Mouse (Mus musculus) forebrain, embryonic 12.5 days (tissue): ENCODE measurements at regions not wholly inside any gene's neighbourhood (a gene's known extent, or its start where the extent isn't known, plus 50 kb on each side); places are given as distances from the start of the nearest gene placed in this dataset.
"Not testable (repeated sequence)": the region's sequence is repeated elsewhere in the genome, so short reads cannot be mapped to it uniquely, and the experiment has no call there.

Source experiments
- ATAC-seq: fragments of 200-750 bp; cut with Nextera tagmentation; 2 replicates; pipeline ENCODE4 v1.8.0; 2017; ENCODE audit warnings: moderate TSS enrichment; ENCODE audit not compliant: low FRiP score
- H3K27ac ChIP-seq: fragments of 300-500 bp; sonication (generic); 2 replicates; pipeline ENCODE4 v1.5.1; 2016; ENCODE audit warnings: mild to moderate bottlenecking
- H3K27me3 ChIP-seq: fragments of 300-500 bp; sonication (generic); 2 replicates; pipeline ENCODE4 v1.6.1; 2016; ENCODE audit warnings: mild to moderate bottlenecking
- H3K36me3 ChIP-seq: fragments of 300-500 bp; sonication (generic); replicated peaks from 2 replicates; pipeline ENCODE4 v1.6.1; 2016; ENCODE audit warnings: mild to moderate bottlenecking
- H3K4me1 ChIP-seq: fragments of 300-500 bp; sonication (generic); 2 replicates; pipeline ENCODE4 v1.6.1; 2016
- H3K4me2 ChIP-seq: fragments of 300-500 bp; sonication (generic); 2 replicates; pipeline ENCODE4 v1.6.1; 2016; ENCODE audit warnings: mild to moderate bottlenecking, moderate library complexity
- H3K4me3 ChIP-seq: fragments of 300-500 bp; sonication (generic); replicated peaks from 2 replicates; pipeline ENCODE4 v1.5.1; 2016; ENCODE audit warnings: mild to moderate bottlenecking
- H3K9ac ChIP-seq: fragments of 300-500 bp; sonication (generic); 2 replicates; pipeline ENCODE4 v1.6.1; 2016; ENCODE audit warnings: mild to moderate bottlenecking
- H3K9me3 ChIP-seq: fragments of 300-500 bp; sonication (generic); 2 replicates; pipeline ENCODE4 v1.6.1; 2016
- WGBS: fragments of 180-500 bp; shearing (Covaris S2); methylation state at CpG from one replicate; pipeline ENCODE4 v1.1.7; 2016; 5-methylcytosine and 5-hydroxymethylcytosine counted together

- Histone ChIP-seq H3K4me1 (no peaks in the 10 kb centered on the region), H3K36me3 (no peaks in the 10 kb centered on the region), H3K9me3 (no peaks in the 10 kb centered on the region), H3K4me3 (no peak overlapping the region), H3K9ac (no peak overlapping the region), H3K27me3 (no peaks in the 10 kb centered on the region), H3K4me2 (no peak overlapping the region), H3K27ac (no peak overlapping the region)
- no peak for ATAC-seq
- 96% methylated on average over 6 of the region's 6 CpGs for WGBS
Measured at GRCm38 (mm10) chr15:59720149-59720548, 296.3 kb downstream of the 4933412E24Rik start.

DNA sequence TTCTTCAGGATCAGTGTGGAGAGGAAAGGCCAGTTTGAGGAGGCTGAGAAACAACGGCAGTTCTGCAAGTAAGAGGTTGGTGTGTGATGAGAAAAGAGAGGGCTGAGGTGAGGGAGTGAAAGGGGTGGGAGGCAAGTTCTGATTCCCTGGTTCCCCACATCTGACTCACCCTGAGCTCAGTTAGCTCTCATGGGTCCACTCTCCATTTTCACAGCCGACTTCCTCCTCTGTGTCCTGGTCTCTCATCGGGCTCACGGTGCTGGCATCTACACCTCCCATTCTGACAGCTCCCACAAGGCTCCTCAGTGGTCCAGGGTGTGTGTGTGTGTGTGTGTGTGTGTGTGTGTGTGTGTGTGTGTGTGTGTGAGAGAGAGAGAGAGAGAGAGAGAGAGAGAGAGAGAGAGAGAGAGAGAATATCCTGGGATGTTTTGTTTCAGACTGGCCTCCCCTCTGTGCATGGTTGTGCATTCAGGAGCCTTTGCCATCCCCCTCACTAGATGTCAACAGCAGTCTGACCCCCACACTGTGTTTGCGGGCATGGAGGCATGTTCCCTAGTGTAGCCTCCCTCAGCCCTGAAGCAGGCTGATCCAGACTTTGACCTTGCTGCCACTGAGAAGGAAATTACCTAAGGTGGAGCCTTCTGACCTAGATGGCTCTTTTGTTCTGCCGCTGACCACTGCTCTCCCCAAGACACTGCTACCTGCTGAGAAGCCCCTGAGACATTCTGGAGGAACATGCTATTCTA, 296.9 kb downstream of the 4933412E24Rik start:
- not testable (repeated sequence) for H3K4me1 ChIP-seq, H3K36me3 ChIP-seq, H3K4me2 ChIP-seq, H3K9ac ChIP-seq, H3K4me3 ChIP-seq, H3K27me3 ChIP-seq, H3K27ac ChIP-seq, ATAC-seq, H3K9me3 ChIP-seq
- 80% methylated on average over 6 of the region's 6 CpGs for WGBS

- Histone ChIP-seq H3K4me1 (no peaks in the 10 kb centered on the region), H3K9ac (no peak overlapping the region), H3K9me3 (no peaks in the 10 kb centered on the region), H3K4me2 (no peak overlapping the region), H3K4me3 (no peak overlapping the region), H3K27ac (no peak overlapping the region), H3K27me3 (no peaks in the 10 kb centered on the region), H3K36me3 (no peaks in the 10 kb centered on the region)
- ATAC-seq = no peak
- 79% methylated on average over 6 of the region's 6 CpGs for WGBS
Measured at GRCm38 (mm10) chr15:59716872-59717271, 299.5 kb downstream of the 4933412E24Rik start.

DNA sequence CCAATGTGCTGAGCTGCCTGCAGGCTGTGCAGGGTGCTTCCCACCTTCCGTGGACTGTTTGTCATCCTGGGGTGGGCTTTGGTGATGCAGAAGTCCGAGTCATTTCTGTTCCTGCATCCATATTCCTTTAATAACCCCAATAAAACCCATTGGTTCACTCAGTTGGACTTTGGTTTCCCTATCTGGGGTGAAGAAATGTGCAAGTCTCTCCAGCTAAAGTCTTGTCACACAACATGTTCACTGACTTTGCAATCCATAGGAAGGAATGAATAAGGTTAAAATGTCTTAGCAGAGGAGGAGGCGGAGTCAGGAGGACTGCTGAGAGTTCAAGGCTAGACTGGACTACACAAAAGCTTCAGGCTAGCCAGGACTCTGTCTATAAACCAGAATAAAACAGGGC, 300.5 kb downstream of the 4933412E24Rik start:
- no peak overlapping the region for H3K9ac ChIP-seq
- ATAC-seq = no peak
- H3K4me2 ChIP-seq = no peak overlapping the region
- H3K4me1 ChIP-seq = no peaks in the 10 kb centered on the region
- no peaks in the 10 kb centered on the region for H3K9me3 ChIP-seq
- no peak overlapping the region for H3K4me3 ChIP-seq
- no peak overlapping the region for H3K27ac ChIP-seq
- H3K27me3 ChIP-seq = no peaks in the 10 kb centered on the region
- WGBS = 81% methylated on average over 3 of the region's 3 CpGs
- no peaks in the 10 kb centered on the region for H3K36me3 ChIP-seq

- Histone ChIP-seq H3K27ac (no peak overlapping the region), H3K36me3 (no peaks in the 10 kb centered on the region), H3K4me3 (no peak overlapping the region), H3K4me2 (no peak overlapping the region), H3K9me3 (no peaks in the 10 kb centered on the region), H3K4me1 (no peaks in the 10 kb centered on the region), H3K27me3 (no peaks in the 10 kb centered on the region), H3K9ac (no peak overlapping the region)
- 89% methylated on average over 8 of the region's 8 CpGs for WGBS
- no peak for ATAC-seq
Measured at GRCm38 (mm10) chr15:59713965-59714739, 302.3 kb downstream of the 4933412E24Rik start.

- Histone ChIP-seq H3K4me1 (no peaks in the 10 kb centered on the region), H3K4me2 (no peak overlapping the region), H3K9ac (no peak overlapping the region), H3K27ac (no peak overlapping the region), H3K9me3 (no peaks in the 10 kb centered on the region), H3K27me3 (no peaks in the 10 kb centered on the region), H3K4me3 (no peak overlapping the region), H3K36me3 (no peaks in the 10 kb centered on the region)
- ATAC-seq = no peak
- WGBS = 84% methylated on average over 5 of the region's 5 CpGs
Measured at GRCm38 (mm10) chr15:59712077-59712752, 304.2 kb downstream of the 4933412E24Rik start.

GRCm38 (mm10) chr15:59709925-59710324, 306.5 kb downstream of the 4933412E24Rik start:
- H3K9me3 ChIP-seq = no peaks in the 10 kb centered on the region
- no peak overlapping the region for H3K9ac ChIP-seq
- no peaks in the 10 kb centered on the region for H3K27me3 ChIP-seq
- H3K4me2 ChIP-seq = no peak overlapping the region
- no peaks in the 10 kb centered on the region for H3K36me3 ChIP-seq
- WGBS = 85% methylated on average over 2 of the region's 2 CpGs
- H3K4me1 ChIP-seq = no peaks in the 10 kb centered on the region
- ATAC-seq = no peak
- no peak overlapping the region for H3K27ac ChIP-seq
- H3K4me3 ChIP-seq = no peak overlapping the region

DNA sequence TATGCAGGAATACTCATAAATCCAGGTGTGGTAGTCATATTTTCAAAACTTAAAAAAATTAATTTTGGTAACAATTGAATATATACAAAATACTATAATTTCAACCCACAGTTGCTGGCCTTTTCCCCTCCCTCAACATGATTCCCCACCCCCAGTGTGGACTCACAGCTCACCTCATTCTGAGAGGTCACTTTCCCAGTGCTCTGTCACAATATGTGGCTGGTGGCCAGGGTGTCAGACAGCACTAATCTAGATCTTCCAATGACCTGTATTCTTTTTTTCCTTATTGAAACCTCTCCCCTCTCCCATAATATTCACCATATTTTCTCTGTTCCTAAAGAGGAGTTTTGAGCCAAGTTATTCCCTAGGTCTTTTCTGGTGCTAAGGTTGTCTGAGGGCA, 308.0 kb downstream of the 4933412E24Rik start:
- no peak overlapping the region for H3K4me2 ChIP-seq
- no peaks in the 10 kb centered on the region for H3K27me3 ChIP-seq
- H3K4me1 ChIP-seq = no peaks in the 10 kb centered on the region
- H3K36me3 ChIP-seq = no peaks in the 10 kb centered on the region
- H3K9me3 ChIP-seq = no peaks in the 10 kb centered on the region
- H3K9ac ChIP-seq = no peak overlapping the region
- no peak overlapping the region for H3K4me3 ChIP-seq
- no peak overlapping the region for H3K27ac ChIP-seq
- no peak for ATAC-seq

GRCm38 (mm10) chr15:59707081-59707480, 309.3 kb downstream of the 4933412E24Rik start:
- 89% methylated on average over 8 of the region's 8 CpGs for WGBS
- no peaks in the 10 kb centered on the region for H3K36me3 ChIP-seq

More at GRCm38 (mm10) chr15:59707081-59707480, 309.3 kb downstream of the 4933412E24Rik start:
- Histone ChIP-seq H3K27me3 (no peaks in the 10 kb centered on the region), H3K4me3 (no peak overlapping the region), H3K4me1 (no peaks in the 10 kb centered on the region), H3K9me3 (no peaks in the 10 kb centered on the region), H3K4me2 (no peak overlapping the region), H3K27ac (no peak overlapping the region), H3K9ac (no peak overlapping the region)
- no peak for ATAC-seq
